Comparison of ENCODE assay signal across 8 mouse cellular contexts in the genomic region with DNA sequence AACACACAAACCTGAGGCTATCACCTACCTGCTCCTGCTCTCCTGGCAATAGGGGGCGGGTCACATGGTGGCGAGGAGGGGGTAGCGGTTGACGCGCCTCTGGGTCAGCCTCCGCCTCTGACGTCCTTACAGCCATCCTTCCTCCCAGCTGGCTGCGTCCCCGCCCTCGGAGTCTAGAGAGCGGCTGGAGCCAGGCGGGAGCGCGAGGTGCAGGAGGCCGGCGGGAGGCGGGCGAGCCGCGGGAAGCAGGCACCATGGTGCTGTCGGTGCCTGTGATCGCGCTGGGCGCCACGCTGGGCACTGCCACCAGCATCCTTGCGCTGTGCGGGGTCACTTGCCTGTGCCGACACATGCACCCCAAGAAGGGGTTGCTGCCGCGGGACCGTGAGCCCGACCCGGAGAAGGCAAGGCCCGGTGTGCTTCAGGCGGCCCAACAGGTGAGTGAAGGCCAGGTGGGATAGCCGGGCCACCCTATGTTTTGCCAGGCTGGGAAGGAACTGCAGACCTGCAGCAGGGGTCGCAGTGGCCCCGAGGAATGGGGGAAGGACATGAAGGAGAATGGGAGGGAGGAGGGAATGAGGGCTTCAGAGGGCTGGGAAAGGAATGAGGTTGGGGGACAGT. TPM values are rescaled to one million over a fixed set of nuclear protein-coding genes. Genes with fewer than 3 reads are reported as not detected.
DNase-seq lines count a peak whose midpoint lies in the region; TF ChIP-seq lines count a peak whose summit lies in the region.

Syt13 (plus strand) TSS at position 166 of the 621 bp plus-strand sequence.

- peak; percentile 12 to 26 for DNase-seq in heart, adult 18-20 months
- DNase-seq in heart, adult 8-10 months (ENCODE audit: low spot score): no peak
- DNase-seq in heart, postnatal 36 days: peak; percentile 20 to 22
- peak; percentile 71 to 74 for DNase-seq in layer of hippocampus, adult 18-20 months (ENCODE audit: low spot score in 2 of 2)
- DNase-seq in lung, adult 2 months: peak; percentile 26
- peak; percentile 42 for DNase-seq in ovary, postnatal 10 days (ENCODE audit: low spot score)
- DNase-seq in urinary bladder, adult 2 months (ENCODE audit: low spot score): peak; percentile 31

- H3K27ac ChIP-seq in embryonic fibroblast, embryonic 13.5 days (ENCODE audit: insufficient read depth, low read length): no peak within 1 kb of the TSS

- no peaks in the 10 kb centered on the region for H3K4me1 ChIP-seq in embryonic fibroblast, embryonic 13.5 days (ENCODE audit: control insufficient read depth, insufficient read depth, low read length)
- no peaks in the 10 kb centered on the region for H3K4me1 ChIP-seq in lung, adult 2 months (ENCODE audit: control insufficient read depth, insufficient read depth, low read length)

- peak within 1 kb of the TSS; percentile 23 for H3K4me3 ChIP-seq in embryonic fibroblast, embryonic 13.5 days (ENCODE audit: insufficient read depth, low read length)
- H3K4me3 ChIP-seq in lung, adult 2 months (replicated peaks; ENCODE audit: extremely low read depth, low read depth, low read length): no peak within 1 kb of the TSS

- WGBS in lung, adult 2 months: 1% methylated on average over 38 of the region's 38 CpGs

- intact Hi-C loops in heart, postnatal 36 days (cut with DNase I): no loop called here

- TF ChIP-seq CTCF in embryonic fibroblast, embryonic 13.5 days (IDR thresholded peaks at IDR 0.05; ENCODE audit: borderline replicate concordance, insufficient read depth, low read length): no peak
- no peak for TF ChIP-seq CTCF in lung, adult 2 months (IDR thresholded peaks at IDR 0.05; ENCODE audit: insufficient read depth, low read length)

- no peak; the same call in 1 of the 2 replicates for TF ChIP-seq POLR2A in embryonic fibroblast, embryonic 13.5 days (IDR thresholded peaks at IDR 0.05; ENCODE audit: low read depth, low read length)
- TF ChIP-seq POLR2A in lung, adult 2 months (IDR thresholded peaks at IDR 0.05; ENCODE audit: borderline replicate concordance, extremely low read depth, low read depth, low read length): no peak

RNA-seq across cellular contexts. Expression of gene Syt13, which starts in this region (rescaled TPM):
- under 1 TPM; 0.32 to 0.75 TPM for total RNA-seq in heart, adult 18-20 months (2021)
- total RNA-seq in heart, adult 8-10 months (2022): under 1 TPM; 0.25 to 0.94 (median 0.38) TPM
- 9.2 and 13.4 TPM in 2 replicates for polyA plus RNA-seq in embryonic fibroblast, embryonic 13.5 days (2011; ENCODE audit: insufficient read length, low read depth, missing spikeins)
- under 1 TPM; 0.24 to 0.28 TPM for total RNA-seq in heart, postnatal 36 days (2021)
- total RNA-seq in layer of hippocampus, adult 18-20 months (2021): 100 to 1,000 TPM; 141 to 158 TPM
- polyA plus RNA-seq in lung, adult 2 months (2012; rRNA removed): 0.08 and 0.11 TPM in 2 replicates
- polyA plus RNA-seq in urinary bladder, adult 2 months (2012; rRNA removed): 0.60 and 0.62 TPM in 2 replicates

Comparison
In these comparisons a context has a peak if more than half of its experiments do, and no peak if none do; other contexts are left out.
1. RNA of gene Syt13 (total RNA-seq): 141 to 158 TPM in layer of hippocampus, adult 18-20 months; 0.32 to 0.75 TPM in heart, adult 18-20 months, 0.25 to 0.94 TPM in heart, adult 8-10 months and 0.24 to 0.28 TPM in heart, postnatal 36 days; every median in the first group is over 10 times any median in the second.
2. Peak in DNase-seq in heart, adult 18-20 months; RNA of the gene not detected or under 1 TPM.
3. Peak in DNase-seq in heart, postnatal 36 days; RNA of the gene not detected or under 1 TPM.
4. Peak in DNase-seq in lung, adult 2 months; RNA of the gene not detected or under 1 TPM.
5. Peak in DNase-seq in urinary bladder, adult 2 months; RNA of the gene not detected or under 1 TPM.